Mouse (Mus musculus): ENCODE data around the gene Lrrc15. TPM values are rescaled to one million over a fixed set of nuclear protein-coding genes. Genes with fewer than 3 reads are reported as not detected.

Gene Lrrc15
- polyA plus RNA-seq (2014; fragmentation: Illumina TruSeq; extraction: RNeasy Lipid Tissue Mini Kit (QIAGEN cat#74804); ENCODE audit: low read depth, low replicate concordance): not detected

GRCm38 (mm10) chr16:30282844-30283495, at the start of gene Lrrc15:
Lrrc15 (minus strand) TSS chr16:30283256.

DNA sequence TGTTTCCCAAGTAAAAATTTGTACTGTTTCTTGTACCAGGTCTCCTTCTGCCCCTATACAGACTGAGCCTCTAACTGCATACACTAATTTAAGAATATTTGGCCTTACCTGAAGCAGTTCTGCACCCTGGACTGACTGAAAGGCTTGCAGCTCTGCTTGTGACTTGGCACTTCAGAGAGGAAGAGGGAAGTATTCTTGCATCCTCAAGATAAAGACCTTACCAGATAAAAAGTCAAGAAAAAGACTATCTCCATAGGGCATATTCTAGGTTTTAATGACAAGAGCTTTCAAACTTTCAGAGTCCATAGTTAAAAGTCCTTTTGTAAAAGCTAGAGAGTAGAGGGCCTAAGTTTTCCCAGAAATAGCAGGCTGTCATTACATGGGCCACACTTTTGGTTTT, 27.6 kb upstream of the Lrrc15 start, which contains the start of gene Gp5:
Gp5 (minus strand) TSS at position 133 of the 400 bp plus-strand sequence.

GRCm38 (mm10) chr16:30267359-30267758, 15.7 kb downstream of the Lrrc15 start, which contains the start of gene Cpn2:
Cpn2 (minus strand) TSS chr16:30267499.

Other genes starting within 250 kb of the Lrrc15 start
- gene Hes1, start 218.9 kb downstream of the Lrrc15 start, polyA plus RNA-seq (2014; fragmentation: Illumina TruSeq; extraction: RNeasy Lipid Tissue Mini Kit (QIAGEN cat#74804); ENCODE audit: low read depth, low replicate concordance): 7.3 TPM
- not detected for gene Cpn2, start 15.8 kb downstream of the Lrrc15 start, polyA plus RNA-seq (2014; fragmentation: Illumina TruSeq; extraction: RNeasy Lipid Tissue Mini Kit (QIAGEN cat#74804); ENCODE audit: low read depth, low replicate concordance)
- 0.45 TPM for gene Gp5, start 27.5 kb upstream of the Lrrc15 start, polyA plus RNA-seq (2014; fragmentation: Illumina TruSeq; extraction: RNeasy Lipid Tissue Mini Kit (QIAGEN cat#74804); ENCODE audit: low read depth, low replicate concordance)
- gene Atp13a3, start 122.7 kb upstream of the Lrrc15 start, polyA plus RNA-seq (2014; fragmentation: Illumina TruSeq; extraction: RNeasy Lipid Tissue Mini Kit (QIAGEN cat#74804); ENCODE audit: low read depth, low replicate concordance): 32.6 TPM